Comparison of ENCODE assay signal across 8 mouse cellular contexts in the genomic region with DNA sequence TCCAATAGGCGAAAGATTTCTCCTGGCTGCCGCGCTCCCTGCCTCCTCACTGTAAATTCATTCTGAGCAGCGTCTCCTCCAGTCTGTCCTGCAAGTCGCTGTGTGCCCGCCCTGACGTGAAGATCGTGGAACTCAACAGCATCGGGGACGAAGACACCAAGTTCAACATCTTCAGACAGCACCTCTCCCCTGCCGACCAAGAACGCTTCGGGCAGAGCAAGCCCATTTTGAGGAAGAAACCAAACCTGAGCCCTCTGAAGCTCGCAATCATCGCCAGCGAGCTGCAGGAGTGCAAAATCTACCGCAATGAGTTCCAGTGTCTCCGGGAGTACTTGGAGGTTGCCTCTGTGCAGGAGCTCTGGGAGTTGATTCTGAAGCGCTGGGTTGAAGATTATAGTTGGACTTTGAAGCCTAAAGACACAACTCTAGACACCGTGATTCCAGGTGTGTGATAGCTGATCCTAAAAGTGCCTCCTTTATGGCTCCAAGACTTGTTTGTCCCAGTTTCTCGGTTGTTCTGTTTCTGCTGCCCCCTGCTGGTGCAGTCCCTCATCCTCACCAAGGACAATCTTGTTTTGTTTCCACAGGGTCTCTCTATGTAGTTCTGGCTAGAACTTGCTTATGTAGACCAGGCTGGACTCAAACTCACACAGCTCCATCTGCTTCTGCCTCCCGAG. TPM values are rescaled to one million over a fixed set of nuclear protein-coding genes. Genes with fewer than 3 reads are reported as not detected.
DNase-seq lines count a peak whose midpoint lies in the region; ATAC-seq lines count a peak whose summit lies in the region.

No protein-coding gene starts in this region.

- peak overlapping the region; percentile 64 for H3K4me2 ChIP-seq in hindbrain, embryonic 14.5 days (replicated peaks)

- H3K9ac ChIP-seq in hindbrain, embryonic 14.5 days, result peak overlapping the region; percentile 49

- 9% methylated on average over 22 of the region's 22 CpGs for WGBS in hindbrain, embryonic 14.5 days

- no peak overlapping the region for H3K27ac ChIP-seq in hindbrain, embryonic 14.5 days

- H3K9me3 ChIP-seq in hindbrain, embryonic 14.5 days (ENCODE audit: control insufficient read depth, low read length), result no peaks in the 10 kb centered on the region

- H3K36me3 ChIP-seq in hindbrain, embryonic 14.5 days (replicated peaks; ENCODE audit: control insufficient read depth, insufficient read depth), result no peaks in the 10 kb centered on the region

- DNase-seq in T-cell, adult 2 months (ENCODE audit: low spot score), result peak; percentile 75
- DNase-seq in cerebellum, postnatal 25 days, result peak; percentile 87 to 91
- DNase-seq in frontal cortex, postnatal 25 days (ENCODE audit: low spot score in 2 of 2), result peak; percentile 78 to 79
- peak; percentile 86 for DNase-seq in hindbrain, embryonic 14.5 days (ENCODE audit: low spot score)
- peak; percentile 78 to 98 for DNase-seq in layer of hippocampus, postnatal 25 days (ENCODE audit: extremely low spot score in 1 of 2, low spot score in 1 of 2)
- peak; percentile 84 for DNase-seq in lung, postnatal 25 days (ENCODE audit: low spot score)
- DNase-seq in retina, embryonic 14.5 days (ENCODE audit: low spot score), result peak; percentile 91
- DNase-seq in thymus, postnatal 36 days, result peak; percentile 83 to 89

- peaks cover 11% of the 10 kb centered on the region; the same call in 1 of the 2 replicates for H3K4me1 ChIP-seq in hindbrain, embryonic 14.5 days (replicated peaks; ENCODE audit: control insufficient read depth, insufficient read depth, low read length)

- no peak for ATAC-seq in hindbrain, embryonic 14.5 days (ENCODE audit: low FRiP score)

- peak overlapping the region; percentile 37 for H3K4me3 ChIP-seq in hindbrain, embryonic 14.5 days (replicated peaks; ENCODE audit: low read length)

- H3K27me3 ChIP-seq in hindbrain, embryonic 14.5 days (ENCODE audit: control insufficient read depth, insufficient read depth, low read length), result no peaks in the 10 kb centered on the region

RNA-seq across cellular contexts. Expression of a gene that starts 25.4 kb away (rescaled TPM):
- 0.82 and 2.5 TPM in 2 replicates for polyA plus RNA-seq in hindbrain, embryonic 14.5 days (2014; fragmentation: Nextera tagmentation; extraction: Ambion mirVana)
- 1 to 10 TPM; 1.2 to 1.5 TPM for total RNA-seq in layer of hippocampus, postnatal 25 days (2021)

RNA-seq across cellular contexts. Expression of a gene that starts 25.7 kb away (rescaled TPM):
- polyA plus RNA-seq in hindbrain, embryonic 14.5 days (2014; fragmentation: Nextera tagmentation; extraction: Ambion mirVana), result 252 and 279 TPM in 2 replicates
- total RNA-seq in layer of hippocampus, postnatal 25 days (2021), result 100 to 1,000 TPM; 284 to 328 TPM

RNA-seq across cellular contexts. Expression of a gene that starts 32.8 kb away (rescaled TPM):
- polyA plus RNA-seq in hindbrain, embryonic 14.5 days (2014; fragmentation: Nextera tagmentation; extraction: Ambion mirVana), result 0.80 TPM in 1 of 2 replicates, not detected in the other
- total RNA-seq in layer of hippocampus, postnatal 25 days (2021), result 10 to 100 TPM; 33.8 to 43.0 TPM

RNA-seq across cellular contexts. Expression of a gene that starts 47.8 kb away (rescaled TPM):
- 17.3 and 19.3 TPM in 2 replicates for polyA plus RNA-seq in hindbrain, embryonic 14.5 days (2014; fragmentation: Nextera tagmentation; extraction: Ambion mirVana)
- total RNA-seq in layer of hippocampus, postnatal 25 days (2021), result 100 to 1,000 TPM; 128 to 130 TPM
